Mouse (Mus musculus) myocyte (in vitro differentiated cells): ENCODE results near the gene Bach2. TPM values are rescaled to one million over a fixed set of nuclear protein-coding genes. Genes with fewer than 3 reads are reported as not detected.

Source experiments
- H3K27me3 ChIP-seq: one replicate; pipeline ENCODE4 v1.6.1; 2011; ENCODE audit not compliant: control insufficient read depth, insufficient read depth, insufficient read length
- H3K36me3 ChIP-seq: one replicate; pipeline ENCODE4 v1.6.1; 2011; ENCODE audit not compliant: control insufficient read depth, insufficient read depth
- H3K4me2 ChIP-seq: one replicate; pipeline ENCODE4 v1.6.1; 2011; ENCODE audit warnings: low read depth, control low read depth
- H3K4me3 ChIP-seq: one replicate; pipeline ENCODE4 v1.5.1; 2011; ENCODE audit warnings: mild to moderate bottlenecking, control low read depth, moderate library complexity
- H3K79me2 ChIP-seq: one replicate; pipeline ENCODE4 v1.6.1; 2011; ENCODE audit not compliant: control insufficient read depth, insufficient read depth
- H3ac ChIP-seq: one replicate; pipeline ENCODE4 v1.6.1; 2011; ENCODE audit not compliant: control insufficient read depth, insufficient read length
- CEBPB ChIP-seq: IDR thresholded peaks from 2 replicates; pipeline ENCODE4 v1.6.1; 2011; ENCODE audit warnings: mild to moderate bottlenecking, moderate library complexity; ENCODE audit not compliant: poor library complexity, insufficient read depth, severe bottlenecking
- E2F4 ChIP-seq: IDR thresholded peaks from one replicate; pipeline ENCODE4 v1.6.1; 2011; ENCODE audit warnings: mild to moderate bottlenecking, control low read depth, moderate library complexity; ENCODE audit not compliant: insufficient read depth
- MAX ChIP-seq: IDR thresholded peaks from one replicate; pipeline ENCODE4 v1.6.1; 2011; ENCODE audit warnings: low read depth, mild to moderate bottlenecking, control low read depth
- MYOD1 ChIP-seq, 3 experiments: IDR thresholded peaks; one replicate each; pipeline ENCODE4 v1.6.1; 2011; ENCODE audit warnings: control low read depth in 2 of 3, low read depth in 2 of 3, mild to moderate bottlenecking in 2 of 3, moderate library complexity in 1 of 3; ENCODE audit not compliant: insufficient read length in 2 of 3, control insufficient read depth in 1 of 3
- MYOG ChIP-seq, 3 experiments: IDR thresholded peaks; one replicate each; pipeline ENCODE4 v1.6.1; 2011; ENCODE audit warnings: control low read depth in 2 of 3, low read depth in 2 of 3, mild to moderate bottlenecking in 2 of 3; ENCODE audit not compliant: insufficient read length in 2 of 3, control insufficient read depth in 1 of 3, insufficient read depth in 1 of 3
- POLR2A ChIP-seq: IDR thresholded peaks from one replicate; pipeline ENCODE4 v1.6.1; 2011; ENCODE audit warnings: low read depth, mild to moderate bottlenecking, control low read depth, moderate library complexity; ENCODE audit not compliant: insufficient read length
- POLR2AphosphoS2 ChIP-seq: IDR thresholded peaks from one replicate; pipeline ENCODE4 v1.6.1; 2011; ENCODE audit warnings: low read depth, control low read depth; ENCODE audit not compliant: insufficient read length
- REST ChIP-seq: IDR thresholded peaks from one replicate; pipeline ENCODE4 v1.6.1; 2011; ENCODE audit warnings: mild to moderate bottlenecking, control low read depth, moderate library complexity; ENCODE audit not compliant: insufficient read depth, insufficient read length
- SRF ChIP-seq: IDR thresholded peaks from one replicate; pipeline ENCODE4 v1.6.1; 2011; ENCODE audit warnings: low read depth; ENCODE audit not compliant: control insufficient read depth, insufficient read length
- TCF12 ChIP-seq: IDR thresholded peaks from one replicate; pipeline ENCODE4 v1.6.1; 2011; ENCODE audit warnings: mild to moderate bottlenecking, control low read depth; ENCODE audit not compliant: poor library complexity, insufficient read depth, severe bottlenecking
- TCF3 ChIP-seq: IDR thresholded peaks from one replicate; pipeline ENCODE4 v1.6.1; 2011; ENCODE audit warnings: low read depth, control low read depth; ENCODE audit not compliant: insufficient read length
- USF1 ChIP-seq: IDR thresholded peaks from one replicate; pipeline ENCODE4 v1.6.1; 2011; ENCODE audit warnings: low read depth, mild to moderate bottlenecking, control low read depth, moderate library complexity
- polyA plus RNA-seq: library from polyadenylated mRNA; unstranded; fragments of >200 nt; fragmentation: generic; extraction: Trizol; gene quantifications from one replicate; pipeline ENCODE4 v1.2.1, GENCODE M21; 2012; ENCODE audit warnings: missing spikeins

The Bach2 gene
- polyA plus RNA-seq, 1 experiment, result 0.29 TPM

DNA sequence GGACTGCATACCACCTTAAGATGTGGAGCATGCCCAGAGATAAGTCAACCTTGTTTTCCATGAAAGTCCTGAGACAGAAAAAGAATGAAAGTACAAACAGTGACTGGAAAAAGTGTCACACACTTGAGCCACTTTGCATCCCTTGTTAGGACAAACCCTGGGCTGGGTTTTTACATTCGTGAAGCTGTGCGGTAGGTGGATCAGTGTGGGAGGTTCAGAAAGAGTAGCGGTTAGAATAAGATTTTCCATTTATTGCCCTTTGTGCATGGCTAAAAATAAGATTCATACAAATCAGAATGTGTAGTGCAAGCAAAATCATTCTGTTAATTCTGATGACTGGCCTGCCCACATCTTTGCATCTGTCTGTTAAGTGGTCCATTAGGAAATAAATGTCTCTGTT is 187.0 kb downstream of the Bach2 start:
- Histone ChIP-seq H3ac (no peak overlapping the region), H3K36me3 (no peaks in the 10 kb centered on the region), H3K79me2 (no peaks in the 10 kb centered on the region), H3K4me2 (no peak overlapping the region), H3K4me3 (no peak overlapping the region), H3K27me3 (no peaks in the 10 kb centered on the region)
- TF ChIP-seq REST, result no peak

GRCm38 (mm10) chr4:32426779-32427577 is 188.4 kb downstream of the Bach2 start:
- Histone ChIP-seq H3ac (no peak overlapping the region), H3K36me3 (no peaks in the 10 kb centered on the region), H3K4me2 (no peak overlapping the region), H3K79me2 (no peaks in the 10 kb centered on the region), H3K27me3 (no peaks in the 10 kb centered on the region), H3K4me3 (no peak overlapping the region)
- TF ChIP-seq REST (no peak), MYOG (IDR thresholded peaks at IDR 0.05; ENCODE audit: control insufficient read depth in 1 of 3, insufficient read depth in 1 of 3, insufficient read length in 2 of 3, low read depth in 2 of 3) (no peak), POLR2A (no peak)

DNA sequence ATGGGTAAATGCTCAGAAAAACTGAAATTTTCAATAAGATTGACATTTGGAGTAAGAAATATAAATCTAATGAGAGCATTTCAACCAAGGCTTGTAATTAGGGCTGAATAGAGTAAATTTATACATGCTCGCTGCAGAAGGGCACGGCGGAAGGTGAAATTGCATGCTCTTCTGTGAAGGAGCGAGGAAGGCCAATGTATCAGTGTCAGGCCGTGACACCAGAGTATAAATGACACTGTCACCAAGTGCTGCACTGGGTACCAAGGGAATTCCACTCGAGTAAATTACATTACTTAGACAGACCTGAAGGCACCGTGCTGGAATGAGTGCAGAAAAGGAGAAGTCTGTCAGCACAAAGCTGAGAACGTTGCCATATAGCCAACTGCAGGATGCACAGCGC is 190.1 kb downstream of the Bach2 start:
- TF ChIP-seq CEBPB (no peak), MAX (no peak), E2F4 (no peak), POLR2AphosphoS2 (no peak), POLR2A (no peak), TCF12 (no peak), MYOG (IDR thresholded peaks at IDR 0.05; ENCODE audit: control insufficient read depth in 1 of 3, insufficient read depth in 1 of 3, insufficient read length in 2 of 3, low read depth in 2 of 3) (no peak), TCF3 (no peak), USF1 (no peak), MYOD1 (IDR thresholded peaks at IDR 0.05; ENCODE audit: control insufficient read depth in 1 of 3, insufficient read length in 2 of 3, low read depth in 2 of 3) (no peak), SRF (no peak), REST (no peak)
- H3K36me3 ChIP-seq, result no peaks in the 10 kb centered on the region
- H3ac ChIP-seq, result no peak overlapping the region

GRCm38 (mm10) chr4:32430136-32430535 is 191.5 kb downstream of the Bach2 start:
- Histone ChIP-seq H3K4me2 (no peak overlapping the region), H3K36me3 (no peaks in the 10 kb centered on the region), H3K27me3 (no peaks in the 10 kb centered on the region), H3K79me2 (no peaks in the 10 kb centered on the region), H3ac (no peak overlapping the region), H3K4me3 (no peak overlapping the region)
- TF ChIP-seq SRF, result no peak
- TF ChIP-seq USF1, result no peak
- TF ChIP-seq MAX, result no peak
- TF ChIP-seq TCF3, result no peak
- TF ChIP-seq TCF12, result no peak
- TF ChIP-seq E2F4, result no peak
- TF ChIP-seq MYOD1 (IDR thresholded peaks at IDR 0.05; ENCODE audit: control insufficient read depth in 1 of 3, insufficient read length in 2 of 3, low read depth in 2 of 3), result no peak
- no peak for TF ChIP-seq CEBPB
- no peak for TF ChIP-seq MYOG (IDR thresholded peaks at IDR 0.05; ENCODE audit: control insufficient read depth in 1 of 3, insufficient read depth in 1 of 3, insufficient read length in 2 of 3, low read depth in 2 of 3)

More for the DNA sequence above, 190.1 kb downstream of the Bach2 start:
- H3K79me2 ChIP-seq, result no peaks in the 10 kb centered on the region
- no peak overlapping the region for H3K4me3 ChIP-seq
- no peaks in the 10 kb centered on the region for H3K27me3 ChIP-seq
- H3K4me2 ChIP-seq, result no peak overlapping the region

DNA sequence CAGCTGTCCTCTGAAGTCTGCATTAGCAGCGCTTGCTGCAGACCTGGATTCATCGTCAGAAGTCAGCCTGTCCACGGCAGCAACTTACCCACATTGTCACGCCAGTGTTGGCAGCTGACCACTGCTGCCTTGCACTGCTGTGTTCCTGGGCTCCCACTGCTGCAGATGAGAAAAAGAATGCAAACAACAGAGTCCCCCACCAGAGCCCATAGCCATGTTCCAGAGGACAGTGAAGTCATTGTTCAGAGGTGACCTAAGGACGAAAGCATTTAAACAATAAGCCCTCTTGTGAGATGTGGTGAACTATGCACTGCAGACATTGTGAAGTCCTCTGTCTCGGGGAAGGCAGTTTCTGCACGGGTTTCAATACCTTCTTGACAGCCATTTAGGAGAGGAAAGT is 192.4 kb downstream of the Bach2 start:
- TF ChIP-seq USF1 (no peak), MYOG (IDR thresholded peaks at IDR 0.05; ENCODE audit: control insufficient read depth in 1 of 3, insufficient read depth in 1 of 3, insufficient read length in 2 of 3, low read depth in 2 of 3) (peak in 1 of 3 experiments; percentile 13), SRF (no peak), REST (no peak), E2F4 (no peak), TCF12 (no peak), MYOD1 (IDR thresholded peaks at IDR 0.05; ENCODE audit: control insufficient read depth in 1 of 3, insufficient read length in 2 of 3, low read depth in 2 of 3) (no peak), TCF3 (no peak)
- Histone ChIP-seq H3K27me3 (no peaks in the 10 kb centered on the region), H3K4me2 (no peak overlapping the region), H3K4me3 (no peak overlapping the region), H3ac (no peak overlapping the region), H3K79me2 (no peaks in the 10 kb centered on the region), H3K36me3 (no peaks in the 10 kb centered on the region)
